Mouse (Mus musculus) c-Kit-positive CD71-positive TER-119-negative erythroid progenitor cells, embryonic 14.5 days (primary cell): ENCODE data around the gene Gm960.

ENCODE experiments used
- DNase-seq: peaks from one replicate; pipeline ENCODE4 v3.0.0-alpha.2; 2013; ENCODE audit warnings: low read depth

Gm960 gene

GRCm38 (mm10) chr19:4711601-4712155, 13.2 kb upstream of the Gm960 start:
- no peak for DNase-seq

GRCm38 (mm10) chr19:4711098-4711600, 12.7 kb upstream of the Gm960 start, which contains the start of gene Sptbn2:
Gene Sptbn2 (plus strand): TSS chr19:4711167.
- DNase-seq = no peak

GRCm38 (mm10) chr19:4708765-4709164, 10.3 kb upstream of the Gm960 start:
- no peak for DNase-seq

GRCm38 (mm10) chr19:4701221-4701620, 2.8 kb upstream of the Gm960 start:
- DNase-seq = no peak

DNA sequence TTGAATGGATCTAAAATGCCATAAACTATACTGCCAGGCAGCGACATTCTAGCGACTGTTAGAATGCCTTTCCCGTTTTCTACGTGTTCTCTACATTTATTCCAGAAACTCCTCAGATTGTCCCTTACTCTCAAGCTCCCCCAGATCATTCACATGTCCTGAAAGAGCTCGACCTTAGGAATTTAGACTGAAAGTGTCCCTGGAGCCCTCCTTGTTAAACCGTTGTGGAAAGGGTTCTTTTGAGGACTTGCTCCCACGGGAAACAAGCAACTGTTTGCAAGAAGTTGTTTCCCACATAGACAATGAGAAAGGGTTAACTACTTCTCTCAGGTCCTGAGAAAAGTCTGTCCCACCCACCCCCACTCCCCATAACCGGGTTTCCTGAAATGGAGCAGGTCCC, 2.2 kb upstream of the Gm960 start:
- no peak for DNase-seq

- DNase-seq = no peak
These were observed 1.4 kb upstream of the Gm960 start for GRCm38 (mm10) chr19:4699821-4700220.

DNA sequence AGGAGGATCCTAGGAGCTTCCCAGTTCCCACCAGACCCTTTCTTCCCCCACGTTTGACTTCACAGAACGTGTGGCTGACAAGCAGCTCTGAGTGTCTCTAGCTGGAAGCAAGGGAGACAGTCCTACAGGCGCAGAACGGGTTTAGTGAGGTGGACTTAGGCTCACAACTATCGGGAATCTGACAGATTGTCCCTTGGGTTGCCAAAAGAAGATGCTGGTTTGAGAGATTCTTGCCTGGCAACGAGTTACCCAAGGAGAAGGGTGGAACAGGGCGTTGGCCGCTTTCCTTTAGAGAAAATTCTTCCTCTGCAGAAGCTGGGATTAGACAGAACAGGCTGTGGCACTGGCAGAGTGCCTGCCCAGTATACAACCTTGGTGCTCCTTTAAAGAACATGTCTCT, 388 bp upstream of the Gm960 start:
- no peak for DNase-seq

- DNase-seq = no peak
These were observed 747 bp downstream of the Gm960 start for GRCm38 (mm10) chr19:4697721-4698120.

- no peak for DNase-seq
These were observed 1.3 kb downstream of the Gm960 start for GRCm38 (mm10) chr19:4697121-4697520.

- no peak for DNase-seq
These were observed 4.1 kb downstream of the Gm960 start for GRCm38 (mm10) chr19:4694346-4694745.

- DNase-seq = no peak
These were observed 26.1 kb downstream of the Gm960 start for GRCm38 (mm10) chr19:4672401-4672800.

- no peak for DNase-seq
These were observed 27.7 kb downstream of the Gm960 start for GRCm38 (mm10) chr19:4670776-4671175.

DNA sequence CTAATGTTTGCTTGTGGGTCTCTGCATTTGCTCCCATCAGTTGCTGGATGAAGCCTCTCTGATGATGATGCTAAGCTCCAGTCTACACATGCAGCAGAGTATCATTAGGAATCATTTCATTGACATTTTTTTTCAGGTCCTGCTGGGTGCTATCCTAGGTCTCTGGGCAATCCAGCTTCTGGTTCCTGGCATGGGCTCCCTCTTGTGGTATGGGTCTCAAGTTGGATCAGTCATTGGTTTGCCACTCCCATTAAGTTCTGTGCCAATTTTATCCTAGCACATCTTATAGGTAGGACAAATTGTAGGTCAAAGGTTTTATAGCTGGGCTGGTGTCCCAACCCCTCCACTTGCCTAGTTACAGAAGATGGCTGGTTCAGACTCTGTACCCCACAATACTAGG, 31.7 kb downstream of the Gm960 start:
- DNase-seq = no peak

DNA sequence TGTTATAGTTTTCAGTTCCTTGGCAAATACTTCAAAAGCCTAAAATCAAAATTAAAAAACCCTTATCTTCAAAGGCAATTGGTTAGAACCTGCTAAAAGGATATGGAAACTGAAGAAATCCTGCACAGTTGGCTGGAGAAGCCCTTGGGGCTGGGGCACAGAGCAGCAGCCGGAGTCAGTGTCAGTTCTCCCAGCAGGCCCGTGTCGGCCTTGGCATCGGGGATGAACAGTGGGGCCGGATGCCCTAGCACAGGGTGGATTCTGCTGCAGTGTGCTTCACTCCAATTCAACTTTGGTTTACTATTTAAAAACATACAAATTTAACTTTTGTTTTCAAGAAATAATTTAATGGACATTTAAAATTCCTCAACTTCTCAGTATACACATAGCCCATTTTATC, 40.3 kb downstream of the Gm960 start:
- no peak for DNase-seq

- no peak for DNase-seq
These were observed 51.5 kb downstream of the Gm960 start for GRCm38 (mm10) chr19:4646917-4647492.

GRCm38 (mm10) chr19:4644271-4644670, 54.2 kb downstream of the Gm960 start:
- no peak for DNase-seq

GRCm38 (mm10) chr19:4635986-4636385, 62.5 kb downstream of the Gm960 start:
- no peak for DNase-seq

- DNase-seq = peak; percentile 60
These were observed 69.6 kb downstream of the Gm960 start for GRCm38 (mm10) chr19:4628819-4629218.

DNA sequence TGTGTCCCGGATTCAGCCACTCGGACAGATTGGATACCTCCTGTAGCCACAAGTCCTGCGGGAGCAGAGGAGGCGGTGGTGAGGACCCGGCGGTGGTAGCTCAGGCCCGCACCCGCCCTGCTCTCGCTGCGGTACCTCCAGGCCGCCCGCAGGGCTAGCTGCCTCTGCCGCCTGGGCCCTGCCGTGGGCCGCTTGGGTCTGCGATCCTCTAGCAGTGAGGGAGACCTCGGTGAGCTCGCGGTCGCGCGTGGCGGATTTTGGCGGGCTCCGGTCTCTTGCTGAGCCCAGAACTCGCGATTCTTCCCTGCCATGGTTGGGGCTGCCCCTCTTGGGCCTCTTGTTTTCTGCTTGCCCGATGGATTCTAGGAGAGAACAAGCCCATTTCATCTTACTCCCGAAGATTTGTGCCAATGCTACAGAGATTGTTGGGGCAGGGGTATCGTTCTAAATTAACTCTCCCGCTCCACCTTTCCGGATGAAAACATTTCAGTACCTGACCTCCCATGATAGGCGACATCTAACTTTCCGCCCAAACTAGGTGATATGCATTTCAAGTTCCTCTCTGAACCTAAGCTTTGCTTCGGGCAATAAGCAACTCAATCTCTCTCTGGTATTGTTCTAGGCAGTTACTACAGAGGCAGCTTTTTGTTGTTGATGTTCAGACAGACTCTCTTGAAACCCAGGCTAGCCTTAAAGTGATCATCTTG, 72.5 kb downstream of the Gm960 start:
- no peak for DNase-seq

DNA sequence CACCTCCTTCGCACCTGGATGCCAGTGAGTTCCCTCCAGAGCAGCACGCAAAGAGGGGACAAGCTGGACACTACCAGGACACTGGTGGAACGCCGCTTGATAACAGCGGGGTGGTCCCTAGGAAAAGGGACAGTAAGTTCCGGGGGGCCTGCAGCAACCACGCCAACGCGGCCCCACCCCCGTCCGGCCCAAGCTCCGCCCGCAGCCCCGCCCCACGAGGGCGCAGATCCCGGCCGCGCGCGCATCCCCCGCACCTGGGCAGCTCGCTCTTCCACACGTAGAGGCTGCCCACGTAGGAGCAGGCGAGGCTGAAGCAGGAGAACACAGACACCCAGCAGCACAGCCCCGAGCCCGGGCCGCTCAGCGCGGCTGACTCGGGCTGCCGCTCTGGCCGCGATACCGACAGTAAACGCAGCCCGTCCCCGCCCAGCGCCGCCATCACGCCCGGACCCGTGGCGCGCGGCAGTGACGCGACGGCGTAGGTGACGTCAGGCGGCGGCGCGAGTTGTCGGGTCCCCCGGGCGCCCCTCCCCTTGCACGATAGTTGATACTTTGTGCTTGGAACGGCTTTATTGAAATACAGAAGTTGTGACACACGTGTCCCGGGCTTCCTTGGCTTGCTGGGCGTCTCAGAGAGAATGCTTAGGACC, 73.2 kb downstream of the Gm960 start, which contains the start of gene Rce1:
Gene Rce1 (minus strand): TSS at position 463 of the 650 bp plus-strand sequence.
- peak; percentile 86 for DNase-seq

DNA sequence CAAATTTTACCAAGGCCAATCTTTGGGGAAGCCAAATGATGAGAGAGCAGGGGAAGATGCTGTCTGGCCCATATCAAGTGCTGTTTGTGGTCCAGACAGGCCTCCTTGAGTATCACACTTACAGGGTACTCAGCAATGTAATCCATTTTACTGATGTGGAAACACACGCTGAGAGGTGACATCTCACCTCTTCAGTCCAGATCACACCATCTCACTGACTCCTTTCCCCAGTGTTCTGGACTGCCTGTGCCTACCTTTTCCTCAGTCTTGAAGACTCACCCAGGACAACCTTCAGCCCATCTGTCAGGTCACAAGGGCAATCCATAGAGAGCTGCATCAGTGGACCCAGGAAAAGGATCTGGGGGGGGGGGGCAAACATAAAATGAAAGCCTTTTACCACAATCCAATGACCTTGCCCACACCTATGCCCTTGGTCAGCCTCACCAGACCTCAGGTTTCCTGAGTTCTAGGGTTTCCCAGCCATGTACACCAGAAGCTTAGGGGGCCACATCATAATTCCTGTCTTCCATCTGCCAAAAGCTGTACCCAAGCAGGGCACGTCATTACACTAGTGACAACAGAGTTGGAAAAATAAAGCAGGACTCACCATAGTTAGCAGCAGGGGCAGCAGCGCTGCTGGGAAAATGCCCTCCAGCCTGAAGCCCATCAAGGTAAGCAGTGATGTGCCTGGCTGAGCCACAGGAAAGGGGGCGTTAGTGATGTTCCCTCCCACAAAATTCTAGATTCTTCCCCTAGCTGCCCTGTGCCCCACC, 73.9 kb downstream of the Gm960 start:
- DNase-seq = no peak

DNA sequence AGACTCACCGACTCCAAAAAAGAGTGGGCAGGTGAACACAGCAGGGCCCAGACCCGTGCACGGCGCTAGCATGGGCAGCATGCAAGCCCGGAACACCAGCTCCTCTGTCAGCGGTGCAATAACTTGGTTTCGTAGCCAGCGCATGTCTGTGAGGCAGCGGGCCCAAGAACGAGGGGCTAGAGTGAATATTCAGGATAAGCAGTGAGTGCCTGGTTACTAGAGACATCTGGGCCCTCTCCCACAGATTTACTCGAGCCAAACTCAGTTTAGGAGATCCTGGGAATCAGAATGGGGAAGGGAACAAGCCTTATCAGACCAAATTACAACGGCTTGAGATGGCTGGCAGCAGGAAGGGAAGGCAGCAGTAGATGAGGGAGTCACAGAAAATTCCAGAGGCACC, 74.5 kb downstream of the Gm960 start:
- no peak for DNase-seq
